Mouse (Mus musculus): ENCODE measurements around the gene Palld. TPM values are rescaled to one million over a fixed set of nuclear protein-coding genes. Genes with fewer than 3 reads are reported as not detected.

Gene Palld
- polyA plus RNA-seq, 1 experiment: 58.2 TPM

DNA sequence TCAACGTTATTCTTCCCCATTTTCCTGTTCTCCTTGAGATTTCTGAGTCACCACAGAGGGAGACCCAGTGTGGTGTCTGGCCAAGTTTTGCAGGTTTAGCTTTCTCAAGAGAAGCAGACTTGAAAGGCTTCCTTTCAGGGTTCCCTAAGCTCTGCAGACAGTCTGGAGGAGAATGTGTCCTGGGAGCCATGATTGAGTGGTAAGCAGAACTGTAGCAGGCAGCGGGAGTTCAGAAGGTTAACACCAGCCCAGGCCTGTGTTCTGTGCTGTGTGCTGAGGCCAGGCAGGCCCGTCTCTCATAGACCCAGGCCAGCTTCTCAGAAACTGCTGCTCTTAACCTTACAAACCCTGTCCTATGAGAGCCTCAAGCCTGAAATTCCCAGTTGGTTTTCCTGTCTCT, 263.5 kb downstream of the Palld start:
- H3K27me3 ChIP-seq (ENCODE audit: control insufficient read depth, insufficient read depth, low read length): no peaks in the 10 kb centered on the region
- no peaks in the 10 kb centered on the region for H3K36me3 ChIP-seq (ENCODE audit: control insufficient read depth, insufficient read depth, low read length)
- no peak overlapping the region for H3K4me3 ChIP-seq (ENCODE audit: low read depth, low read length)
- no peak for TF ChIP-seq CTCF (IDR thresholded peaks at IDR 0.05; ENCODE audit: extremely low read depth, insufficient read length, insufficient replicate concordance, low read depth, low read length)
- no peak for TF ChIP-seq POLR2A (IDR thresholded peaks at IDR 0.05; ENCODE audit: low read depth, low read length)
- 67% methylated on average over 3 of the region's 3 CpGs for WGBS
- H3K4me1 ChIP-seq (ENCODE audit: control insufficient read depth, insufficient read depth, insufficient read length, low read length): peaks cover 13% of the 10 kb centered on the region; the same call in 1 of the 2 replicates
- H3K27ac ChIP-seq (ENCODE audit: insufficient read depth, low read depth, low read length): no peak overlapping the region

- Histone ChIP-seq H3K27ac (ENCODE audit: insufficient read depth, low read depth, low read length) (no peak overlapping the region), H3K36me3 (ENCODE audit: control insufficient read depth, insufficient read depth, low read length) (no peaks in the 10 kb centered on the region), H3K27me3 (ENCODE audit: control insufficient read depth, insufficient read depth, low read length) (no peaks in the 10 kb centered on the region), H3K4me3 (ENCODE audit: low read depth, low read length) (no peak overlapping the region), H3K4me1 (ENCODE audit: control insufficient read depth, insufficient read depth, insufficient read length, low read length) (peaks cover 13% of the 10 kb centered on the region; the same call in 1 of the 2 replicates)
- TF ChIP-seq CTCF (IDR thresholded peaks at IDR 0.05; ENCODE audit: extremely low read depth, insufficient read length, insufficient replicate concordance, low read depth, low read length) (no peak), POLR2A (IDR thresholded peaks at IDR 0.05; ENCODE audit: low read depth, low read length) (no peak)
- WGBS: 55% methylated on average over 4 of the region's 4 CpGs
Measured at GRCm38 (mm10) chr8:61637736-61638135, 264.8 kb downstream of the Palld start.

DNA sequence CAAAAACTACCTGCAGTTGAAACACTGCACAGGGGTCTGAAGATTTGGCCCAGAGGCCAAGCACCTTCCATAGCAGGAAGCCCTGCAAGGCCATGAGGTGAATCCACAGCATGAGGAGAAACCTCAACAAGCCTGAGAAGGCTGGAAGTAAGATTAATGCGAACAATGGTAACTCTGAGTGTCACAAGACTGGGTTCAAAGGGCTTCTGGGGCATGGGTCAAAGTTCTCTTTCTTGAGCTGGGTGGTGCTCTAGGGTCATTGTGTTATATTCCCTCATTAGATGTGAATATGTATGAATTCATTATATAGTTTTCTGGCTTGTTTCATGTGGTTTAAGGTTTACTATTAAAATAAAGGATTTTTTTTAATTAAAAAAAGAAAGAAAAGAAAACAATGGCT, 267.7 kb downstream of the Palld start:
- WGBS: 32% methylated on average over 1 of the region's 1 CpGs
- H3K4me1 ChIP-seq (ENCODE audit: control insufficient read depth, insufficient read depth, insufficient read length, low read length): peaks cover 10% of the 10 kb centered on the region; the same call in 1 of the 2 replicates
- H3K27ac ChIP-seq (ENCODE audit: insufficient read depth, low read depth, low read length): peak overlapping the region; percentile 76
- TF ChIP-seq POLR2A (IDR thresholded peaks at IDR 0.05; ENCODE audit: low read depth, low read length) (no peak), CTCF (IDR thresholded peaks at IDR 0.05; ENCODE audit: extremely low read depth, insufficient read length, insufficient replicate concordance, low read depth, low read length) (no peak)
- H3K27me3 ChIP-seq (ENCODE audit: control insufficient read depth, insufficient read depth, low read length): no peaks in the 10 kb centered on the region
- H3K4me3 ChIP-seq (ENCODE audit: low read depth, low read length): no peak overlapping the region
- H3K36me3 ChIP-seq (ENCODE audit: control insufficient read depth, insufficient read depth, low read length): no peaks in the 10 kb centered on the region

- Histone ChIP-seq H3K36me3 (ENCODE audit: control insufficient read depth, insufficient read depth, low read length) (no peaks in the 10 kb centered on the region), H3K4me3 (ENCODE audit: low read depth, low read length) (no peak overlapping the region), H3K27me3 (ENCODE audit: control insufficient read depth, insufficient read depth, low read length) (no peaks in the 10 kb centered on the region), H3K4me1 (ENCODE audit: control insufficient read depth, insufficient read depth, insufficient read length, low read length) (peaks cover 9% of the 10 kb centered on the region; the same call in 1 of the 2 replicates), H3K27ac (ENCODE audit: insufficient read depth, low read depth, low read length) (no peak overlapping the region)
- 42% methylated on average over 2 of the region's 2 CpGs for WGBS
- no peak for TF ChIP-seq POLR2A (IDR thresholded peaks at IDR 0.05; ENCODE audit: low read depth, low read length)
- TF ChIP-seq CTCF (IDR thresholded peaks at IDR 0.05; ENCODE audit: extremely low read depth, insufficient read length, insufficient replicate concordance, low read depth, low read length): no peak
Measured at GRCm38 (mm10) chr8:61632331-61632730, 270.2 kb downstream of the Palld start.

DNA sequence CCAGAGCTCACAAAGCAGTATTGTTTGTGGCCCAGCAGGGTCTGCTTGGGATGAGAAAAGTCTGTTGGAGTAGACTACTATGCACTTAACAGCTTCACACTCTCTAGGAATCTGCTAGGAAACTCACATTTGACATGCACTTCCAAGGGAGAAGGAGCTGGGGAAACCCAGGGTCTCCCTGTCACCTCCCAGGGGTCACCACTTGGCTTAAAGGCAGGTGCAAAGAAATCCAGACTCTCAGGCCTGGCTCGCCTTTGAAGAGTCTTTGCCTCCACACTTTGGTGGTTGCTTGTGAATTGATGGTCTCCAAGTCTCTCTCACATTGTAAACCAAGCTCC, 272.9 kb downstream of the Palld start:
- no peaks in the 10 kb centered on the region for H3K27me3 ChIP-seq (ENCODE audit: control insufficient read depth, insufficient read depth, low read length)
- no peak overlapping the region for H3K4me3 ChIP-seq (ENCODE audit: low read depth, low read length)
- peaks cover 17% of the 10 kb centered on the region; the same call in 1 of the 2 replicates for H3K4me1 ChIP-seq (ENCODE audit: control insufficient read depth, insufficient read depth, insufficient read length, low read length)
- TF ChIP-seq POLR2A (IDR thresholded peaks at IDR 0.05; ENCODE audit: low read depth, low read length) (no peak), CTCF (IDR thresholded peaks at IDR 0.05; ENCODE audit: extremely low read depth, insufficient read length, insufficient replicate concordance, low read depth, low read length) (no peak)
- 76% methylated on average over 1 of the region's 1 CpGs for WGBS
- no peaks in the 10 kb centered on the region for H3K36me3 ChIP-seq (ENCODE audit: control insufficient read depth, insufficient read depth, low read length)
- H3K27ac ChIP-seq (ENCODE audit: insufficient read depth, low read depth, low read length): no peak overlapping the region

DNA sequence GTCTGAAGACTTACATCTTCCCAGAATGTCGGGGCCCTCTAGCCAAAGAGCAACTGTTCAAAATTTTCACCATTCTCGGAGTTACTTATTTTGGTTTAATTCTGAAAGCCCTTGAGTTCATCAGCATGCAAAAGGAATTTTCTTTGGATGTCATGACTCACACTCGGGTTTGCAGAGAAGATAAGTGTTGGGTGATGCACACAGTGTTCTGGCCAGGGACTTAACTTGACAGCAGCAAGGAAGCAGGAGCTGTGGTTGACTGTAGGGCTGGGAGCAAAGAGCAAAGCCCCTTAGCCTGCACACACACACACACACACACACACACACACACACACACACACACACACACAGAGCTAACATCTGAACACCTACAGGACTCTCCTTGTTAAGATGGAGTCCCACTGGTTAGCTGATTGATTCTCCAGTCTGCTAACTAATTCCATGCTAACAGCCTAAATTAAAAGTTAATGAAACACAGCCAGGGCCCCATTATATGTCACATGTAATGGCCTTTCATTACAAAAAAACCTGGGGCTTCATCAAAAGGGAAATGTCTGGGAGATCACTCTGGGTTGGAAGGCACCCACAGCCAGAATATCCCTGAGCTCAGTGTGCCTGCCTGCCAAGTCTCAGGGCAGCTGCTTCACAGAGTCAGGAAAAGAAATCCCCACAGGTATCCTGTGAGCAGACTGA, 273.4 kb downstream of the Palld start:
- no peaks in the 10 kb centered on the region for H3K27me3 ChIP-seq (ENCODE audit: control insufficient read depth, insufficient read depth, low read length)
- H3K36me3 ChIP-seq (ENCODE audit: control insufficient read depth, insufficient read depth, low read length): no peaks in the 10 kb centered on the region
- no peak overlapping the region for H3K27ac ChIP-seq (ENCODE audit: insufficient read depth, low read depth, low read length)
- H3K4me3 ChIP-seq (ENCODE audit: low read depth, low read length): no peak overlapping the region
- TF ChIP-seq CTCF (IDR thresholded peaks at IDR 0.05; ENCODE audit: extremely low read depth, insufficient read length, insufficient replicate concordance, low read depth, low read length) (no peak), POLR2A (IDR thresholded peaks at IDR 0.05; ENCODE audit: low read depth, low read length) (no peak)
- peaks cover 12% of the 10 kb centered on the region; the same call in 1 of the 2 replicates for H3K4me1 ChIP-seq (ENCODE audit: control insufficient read depth, insufficient read depth, insufficient read length, low read length)
- WGBS: 77% methylated on average over 3 of the region's 3 CpGs

GRCm38 (mm10) chr8:61626246-61626952, 276.1 kb downstream of the Palld start:
- H3K27me3 ChIP-seq (ENCODE audit: control insufficient read depth, insufficient read depth, low read length): no peaks in the 10 kb centered on the region
- peaks cover 12% of the 10 kb centered on the region for H3K4me1 ChIP-seq (ENCODE audit: control insufficient read depth, insufficient read depth, insufficient read length, low read length)
- H3K27ac ChIP-seq (ENCODE audit: insufficient read depth, low read depth, low read length): peak overlapping the region; percentile 73
- no peaks in the 10 kb centered on the region for H3K36me3 ChIP-seq (ENCODE audit: control insufficient read depth, insufficient read depth, low read length)
- TF ChIP-seq POLR2A (IDR thresholded peaks at IDR 0.05; ENCODE audit: low read depth, low read length) (no peak), CTCF (IDR thresholded peaks at IDR 0.05; ENCODE audit: extremely low read depth, insufficient read length, insufficient replicate concordance, low read depth, low read length) (no peak)
- WGBS: 37% methylated on average over 8 of the region's 8 CpGs
- H3K4me3 ChIP-seq (ENCODE audit: low read depth, low read length): no peak overlapping the region

Data from small intestine, adult 2 months (tissue).